Mouse (Mus musculus) liver, embryonic 11.5 days (tissue): ENCODE measurements around the gene Btnl2. TPM values are rescaled to one million over a fixed set of nuclear protein-coding genes. Genes with fewer than 3 reads are reported as not detected.
"Not testable (repeated sequence)": the region's sequence is repeated elsewhere in the genome, so short reads cannot be mapped to it uniquely, and the experiment has no call there.

ENCODE experiments used
- ATAC-seq: fragments of 200-750 bp; cut with Nextera tagmentation; replicated peaks from 2 replicates; pipeline ENCODE4 v1.8.0; 2017; ENCODE audit warnings: moderate number of reproducible peaks, mild to moderate bottlenecking, moderate TSS enrichment, moderate library complexity; ENCODE audit not compliant: low FRiP score
- DNase-seq: peaks from one replicate; pipeline ENCODE4 v3.0.0-alpha.2; 2017; ENCODE audit warnings: low spot score
- H3K27ac ChIP-seq: fragments of 300-500 bp; sonication (generic); 2 replicates; pipeline ENCODE4 v1.5.1; 2014; ENCODE audit warnings: mild to moderate bottlenecking, low read depth, low read length, control low read depth
- H3K27me3 ChIP-seq: fragments of 300-500 bp; sonication (generic); replicated peaks from 2 replicates; pipeline ENCODE4 v1.6.1; 2014; ENCODE audit warnings: low read length, mixed read lengths; ENCODE audit not compliant: control insufficient read depth, insufficient read depth
- H3K36me3 ChIP-seq: fragments of 300-500 bp; sonication (generic); 2 replicates; pipeline ENCODE4 v1.6.1; 2014; ENCODE audit warnings: mild to moderate bottlenecking, low read length, moderate library complexity, mixed read lengths; ENCODE audit not compliant: control insufficient read depth, insufficient read depth
- H3K4me1 ChIP-seq: fragments of 300-500 bp; sonication (generic); replicated peaks from 2 replicates; pipeline ENCODE4 v1.6.1; 2014; ENCODE audit warnings: low read length, mixed read lengths; ENCODE audit not compliant: control insufficient read depth, insufficient read depth
- H3K4me2 ChIP-seq: fragments of 300-500 bp; sonication (generic); 2 replicates; pipeline ENCODE4 v1.6.1; 2014; ENCODE audit warnings: mild to moderate bottlenecking, control low read depth, moderate library complexity
- H3K4me3 ChIP-seq: fragments of 300-500 bp; sonication (generic); 2 replicates; pipeline ENCODE4 v1.5.1; 2014; ENCODE audit warnings: low read depth, low read length, control low read depth
- H3K9ac ChIP-seq: fragments of 300-500 bp; sonication (generic); 2 replicates; pipeline ENCODE4 v1.6.1; 2014; ENCODE audit warnings: low read depth, low read length, control low read depth
- H3K9me3 ChIP-seq: fragments of 300-500 bp; sonication (generic); 2 replicates; pipeline ENCODE4 v1.6.1; 2016; ENCODE audit warnings: low read length, inconsistent platforms, mixed read lengths; ENCODE audit not compliant: control insufficient read depth
- WGBS: fragments of 180-500 bp; shearing (Covaris S2); extraction: QIAGEN DNeasy Blood & Tissue Kit; methylation state at CpG from one replicate; pipeline ENCODE4 v1.1.7; 2014; 5-methylcytosine and 5-hydroxymethylcytosine counted together
- polyA plus RNA-seq: library from polyadenylated mRNA; unstranded; fragments of >200 nt; fragmentation: Nextera tagmentation; extraction: Ambion mirVana; gene quantifications from 2 replicates; pipeline ENCODE4 v1.2.1, GENCODE M21; 2014

The Btnl2 gene
- polyA plus RNA-seq, result not detected in 2 replicates

GRCm38 (mm10) chr17:34354539-34354938 lies at the start of gene Btnl2:
Gene Btnl2, plus strand, starts transcription at chr17:34354822.
- peaks cover 4% of the 10 kb centered on the region; the same call in 1 of the 2 replicates for H3K27me3 ChIP-seq
- H3K36me3 ChIP-seq, result no peaks in the 10 kb centered on the region
- no peak within 1 kb of the TSS for H3K4me2 ChIP-seq
- H3K4me1 ChIP-seq, result no peaks in the 10 kb centered on the region
- DNase-seq (no peak), ATAC-seq (no peak)
- 78% methylated on average over 5 of the region's 5 CpGs for WGBS
- no peak within 1 kb of the TSS for H3K4me3 ChIP-seq
- H3K9ac ChIP-seq, result no peak within 1 kb of the TSS
- H3K27ac ChIP-seq, result no peak within 1 kb of the TSS
- H3K9me3 ChIP-seq, result no peaks in the 10 kb centered on the region

- Histone ChIP-seq H3K4me1 (no peaks in the 10 kb centered on the region), H3K27me3 (no peaks in the 10 kb centered on the region; the same call in 1 of the 2 replicates), H3K9me3 (no peaks in the 10 kb centered on the region), H3K36me3 (no peaks in the 10 kb centered on the region), H3K9ac (no peak within 1 kb of the TSS), H3K27ac (no peak within 1 kb of the TSS), H3K4me3 (no peak within 1 kb of the TSS), H3K4me2 (no peak within 1 kb of the TSS)
- ATAC-seq (peak; percentile 51; the same call in 1 of the 2 replicates), DNase-seq (no peak)
These were observed 49.1 kb upstream of the Btnl2 start, which contains the start of gene H2-Eb1 for GRCm38 (mm10) chr17:34305380-34306030. Gene H2-Eb1, plus strand, starts transcription at chr17:34305867.

GRCm38 (mm10) chr17:34306407-34306806 lies 48.2 kb upstream of the Btnl2 start:
- Histone ChIP-seq H3K9ac (no peak overlapping the region), H3K27ac (no peak overlapping the region), H3K9me3 (no peaks in the 10 kb centered on the region), H3K4me3 (no peak overlapping the region), H3K4me2 (no peak overlapping the region), H3K4me1 (no peaks in the 10 kb centered on the region), H3K27me3 (no peaks in the 10 kb centered on the region; the same call in 1 of the 2 replicates), H3K36me3 (no peaks in the 10 kb centered on the region)
- WGBS, result 67% methylated on average over 2 of the region's 2 CpGs
- ATAC-seq, result no peak
- DNase-seq, result no peak

- no peak for DNase-seq
- H3K27ac ChIP-seq, result no peak overlapping the region
These were observed 47.4 kb upstream of the Btnl2 start for GRCm38 (mm10) chr17:34307216-34307615.

GRCm38 (mm10) chr17:34308161-34308560 lies 46.5 kb upstream of the Btnl2 start:
- ATAC-seq (no peak), DNase-seq (no peak)
- H3K27me3 ChIP-seq, result no peaks in the 10 kb centered on the region; the same call in 1 of the 2 replicates
- H3K4me3 ChIP-seq, result no peak overlapping the region
- H3K9me3 ChIP-seq, result no peaks in the 10 kb centered on the region
- H3K9ac ChIP-seq, result no peak overlapping the region
- no peak overlapping the region for H3K27ac ChIP-seq
- H3K4me2 ChIP-seq, result no peak overlapping the region
- H3K4me1 ChIP-seq, result no peaks in the 10 kb centered on the region
- no peaks in the 10 kb centered on the region for H3K36me3 ChIP-seq
- 67% methylated on average over 4 of the region's 4 CpGs for WGBS

More at GRCm38 (mm10) chr17:34307216-34307615, 47.4 kb upstream of the Btnl2 start:
- Histone ChIP-seq H3K4me2 (no peak overlapping the region), H3K36me3 (no peaks in the 10 kb centered on the region), H3K4me1 (no peaks in the 10 kb centered on the region), H3K9me3 (no peaks in the 10 kb centered on the region), H3K4me3 (no peak overlapping the region), H3K9ac (no peak overlapping the region), H3K27me3 (no peaks in the 10 kb centered on the region; the same call in 1 of the 2 replicates)
- no peak for ATAC-seq

- no peak overlapping the region for H3K27ac ChIP-seq
- H3K9me3 ChIP-seq, result no peaks in the 10 kb centered on the region
- DNase-seq, result no peak
- no peaks in the 10 kb centered on the region; the same call in 1 of the 2 replicates for H3K27me3 ChIP-seq
- H3K4me3 ChIP-seq, result peak overlapping the region; percentile 58
- no peaks in the 10 kb centered on the region for H3K4me1 ChIP-seq
- ATAC-seq, result no peak
- WGBS, result 35% methylated on average over 10 of the region's 10 CpGs
- H3K36me3 ChIP-seq, result no peaks in the 10 kb centered on the region
- peak overlapping the region; percentile 81 for H3K4me2 ChIP-seq
- H3K9ac ChIP-seq, result peak overlapping the region; percentile 56; the same call in 1 of the 2 replicates
These were observed 45.4 kb upstream of the Btnl2 start for GRCm38 (mm10) chr17:34309225-34309624.

- peak overlapping the region; percentile 58 for H3K4me3 ChIP-seq
- WGBS, result 19% methylated on average over 38 of the region's 38 CpGs
- H3K27me3 ChIP-seq, result no peaks in the 10 kb centered on the region; the same call in 1 of the 2 replicates
- peak overlapping the region; percentile 56; the same call in 1 of the 2 replicates for H3K9ac ChIP-seq
- ATAC-seq (peak; percentile 56; the same call in 1 of the 2 replicates), DNase-seq (peak; percentile 52)
- no peaks in the 10 kb centered on the region for H3K36me3 ChIP-seq
- H3K27ac ChIP-seq, result no peak overlapping the region; the same call in 1 of the 2 replicates
- peak overlapping the region; percentile 81 for H3K4me2 ChIP-seq
- H3K9me3 ChIP-seq, result no peaks in the 10 kb centered on the region
- no peaks in the 10 kb centered on the region for H3K4me1 ChIP-seq
These were observed 44.8 kb upstream of the Btnl2 start for GRCm38 (mm10) chr17:34309683-34310385.

GRCm38 (mm10) chr17:34310526-34310925 lies 44.1 kb upstream of the Btnl2 start:
- WGBS, result 75% methylated on average over 3 of the region's 3 CpGs
- not testable (repeated sequence) for H3K4me2 ChIP-seq, H3K4me3 ChIP-seq, DNase-seq, H3K27ac ChIP-seq, H3K9me3 ChIP-seq, H3K4me1 ChIP-seq, ATAC-seq, H3K9ac ChIP-seq, H3K27me3 ChIP-seq, H3K36me3 ChIP-seq
